Mouse (Mus musculus) cerebellum, postnatal 10 days (tissue): Measurements from ENCODE around the gene Mtx1.

Experiments used
- DNase-seq, 2 experiments: peaks; one replicate each; pipeline ENCODE4 v3.0.0; 2021; ENCODE audit warnings: mixed read lengths in 2 of 2

Gene Mtx1

DNA sequence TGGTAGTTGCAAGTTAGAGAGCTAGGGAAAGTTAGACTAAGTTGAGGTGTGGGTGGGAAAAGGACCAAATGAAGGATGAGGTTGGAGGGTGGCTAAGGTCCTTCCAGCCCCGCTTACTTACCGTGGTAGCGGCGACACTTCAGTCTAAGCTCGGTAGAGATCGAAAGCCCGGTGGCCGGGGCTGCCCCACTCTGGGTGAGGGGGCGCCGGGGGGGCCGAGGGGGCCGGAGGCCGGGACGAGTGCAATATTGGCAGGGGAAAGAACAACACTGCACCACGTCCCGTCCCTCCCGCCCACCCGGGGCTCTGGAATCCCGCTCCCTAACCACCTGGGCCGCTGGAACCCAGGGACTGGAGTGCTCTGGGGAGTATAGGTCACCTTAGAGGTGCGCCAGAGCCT, at the start of gene Mtx1:
Mtx1 (minus strand) TSS at position 189 of the 400 bp plus-strand sequence.
- DNase-seq = no peak

DNA sequence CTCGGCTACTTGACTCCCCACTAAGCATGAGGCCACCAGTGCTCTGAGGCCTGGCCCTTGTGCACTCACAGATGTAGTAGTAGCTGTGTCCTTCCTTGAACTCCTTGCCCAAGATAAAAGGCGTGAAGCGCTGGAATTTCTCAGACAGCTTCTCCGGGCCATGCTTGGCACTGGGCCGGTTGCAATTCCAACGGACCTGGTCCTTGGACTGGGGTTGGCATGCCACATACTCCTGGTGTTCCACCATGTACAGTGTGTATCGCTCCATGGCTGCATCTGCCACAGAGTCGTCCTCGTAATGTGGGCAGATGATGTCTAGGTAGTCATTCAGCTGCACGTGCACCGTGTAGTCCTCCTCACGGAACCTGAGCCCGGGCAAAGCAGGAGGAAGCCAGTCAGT, 49.2 kb upstream of the Mtx1 start:
- DNase-seq = no peak

DNA sequence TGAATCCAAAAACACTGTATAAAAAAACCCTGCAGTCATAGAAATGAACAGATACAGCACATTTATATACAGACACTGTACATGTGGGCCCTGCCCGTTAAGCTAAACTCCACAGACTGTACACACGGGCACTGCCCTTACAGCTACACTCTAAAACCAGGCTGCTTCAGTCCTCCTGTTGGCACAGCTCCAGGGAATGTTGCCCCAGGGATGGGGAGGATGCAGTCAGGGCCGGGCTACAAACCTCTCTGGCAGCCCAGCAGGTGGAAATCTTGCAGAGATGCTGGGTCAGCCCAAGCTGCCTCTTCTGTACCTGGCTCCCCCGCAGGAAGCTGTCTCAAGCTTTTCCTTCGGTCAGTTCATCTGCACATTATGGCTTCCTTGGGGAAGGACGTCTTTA, 44.9 kb upstream of the Mtx1 start:
- peak; percentile 62 to 65 for DNase-seq

DNA sequence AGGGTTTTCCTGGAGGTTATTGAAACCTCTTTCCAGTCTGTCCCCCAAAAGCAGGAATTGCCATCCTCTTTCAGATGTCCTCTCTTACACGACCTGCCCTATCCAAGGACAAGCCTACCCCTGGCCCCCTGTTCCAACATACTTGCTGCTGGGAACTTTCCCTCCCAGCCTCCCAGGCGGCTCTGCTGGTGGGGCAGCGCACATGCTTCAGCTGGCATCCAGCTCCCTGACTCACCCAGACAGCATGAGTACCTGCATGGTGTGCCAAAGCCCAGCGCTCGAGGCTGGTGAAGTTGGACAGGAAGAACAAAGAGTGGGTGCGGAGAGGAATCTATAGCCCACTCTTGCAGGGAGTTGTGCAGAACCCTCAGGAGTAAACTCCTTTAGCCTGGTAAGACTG, 44.0 kb upstream of the Mtx1 start:
- peak; percentile 69 to 70 for DNase-seq

DNA sequence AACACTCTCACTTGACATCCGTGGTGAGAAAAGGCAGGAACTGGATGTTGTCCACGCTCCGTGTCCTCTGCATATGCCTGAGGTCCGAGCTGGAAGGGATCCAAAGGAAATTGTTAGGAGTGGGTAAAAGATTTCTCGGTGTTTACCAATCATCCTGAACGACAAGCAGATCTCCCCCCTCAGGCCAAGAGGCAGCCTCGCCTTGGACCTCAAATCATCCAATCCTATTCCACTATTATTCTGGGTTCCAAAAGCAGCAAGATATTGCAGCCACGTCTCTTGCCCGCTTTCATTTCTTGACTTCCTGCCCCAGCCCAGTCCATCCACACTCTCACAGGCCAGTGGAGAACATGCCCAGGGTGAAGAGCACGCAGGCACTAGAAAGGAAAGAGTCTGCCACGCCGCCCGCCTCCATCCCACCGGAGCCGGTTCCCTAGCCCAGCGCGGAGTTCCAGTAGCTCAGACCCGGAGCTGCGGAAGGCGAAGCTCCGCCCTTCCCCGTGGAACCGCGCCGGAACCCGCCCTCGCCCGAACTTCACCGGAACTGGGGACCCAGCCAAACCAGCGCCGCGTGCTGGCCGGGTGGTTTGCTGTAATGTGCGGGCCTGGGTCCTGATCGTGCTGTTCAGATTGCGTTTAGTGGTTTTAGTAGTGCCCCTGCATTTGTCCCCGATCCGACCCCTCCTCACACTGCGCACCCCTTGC, 43.3 kb upstream of the Mtx1 start, which contains the start of gene Slc50a1:
Slc50a1 (minus strand) TSS at position 520 of the 705 bp plus-strand sequence.
- DNase-seq = peak; percentile 95 to 96

DNA sequence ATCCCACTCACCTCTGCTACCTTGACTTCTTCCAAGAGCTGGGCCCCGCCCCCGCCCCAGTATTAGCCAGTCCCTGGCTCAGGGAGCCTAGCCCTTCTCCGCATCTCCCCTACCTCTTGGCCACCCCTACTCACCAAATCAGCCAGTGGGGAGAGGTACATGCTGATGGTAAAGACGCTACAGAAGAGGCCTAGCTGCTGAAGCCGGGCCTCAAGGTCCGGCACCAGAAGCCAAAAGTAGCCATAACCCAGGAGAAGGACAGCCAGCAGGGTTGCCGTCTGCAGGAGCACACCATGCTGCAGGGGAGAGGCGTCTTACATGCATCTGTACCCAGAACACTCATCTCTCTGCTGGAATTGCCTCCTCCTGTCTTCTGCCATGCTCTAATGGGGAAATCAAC, 42.0 kb upstream of the Mtx1 start:
- DNase-seq = no peak

DNA sequence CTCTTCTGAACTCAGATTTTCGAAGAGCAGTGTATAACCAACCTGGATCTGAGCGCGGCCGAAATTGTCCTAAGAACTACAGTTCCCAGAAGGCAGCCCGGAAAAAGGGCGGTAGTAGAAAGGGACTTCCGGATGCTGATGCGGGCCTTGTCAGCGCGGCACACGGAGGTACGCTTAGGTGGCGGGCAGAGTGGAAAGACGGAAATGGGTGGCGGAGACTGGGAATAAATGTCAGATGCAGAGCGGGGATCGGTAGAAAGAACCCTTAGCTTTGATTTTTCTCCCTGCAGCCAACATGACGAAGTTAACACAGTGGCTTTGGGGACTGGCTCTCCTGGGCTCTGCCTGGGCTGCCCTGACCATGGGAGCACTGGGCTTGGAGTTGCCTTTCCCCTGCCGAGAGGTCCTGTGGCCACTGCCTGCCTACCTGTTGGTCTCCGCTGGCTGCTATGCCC, 39.6 kb upstream of the Mtx1 start:
- peak; percentile 86 for DNase-seq

DNA sequence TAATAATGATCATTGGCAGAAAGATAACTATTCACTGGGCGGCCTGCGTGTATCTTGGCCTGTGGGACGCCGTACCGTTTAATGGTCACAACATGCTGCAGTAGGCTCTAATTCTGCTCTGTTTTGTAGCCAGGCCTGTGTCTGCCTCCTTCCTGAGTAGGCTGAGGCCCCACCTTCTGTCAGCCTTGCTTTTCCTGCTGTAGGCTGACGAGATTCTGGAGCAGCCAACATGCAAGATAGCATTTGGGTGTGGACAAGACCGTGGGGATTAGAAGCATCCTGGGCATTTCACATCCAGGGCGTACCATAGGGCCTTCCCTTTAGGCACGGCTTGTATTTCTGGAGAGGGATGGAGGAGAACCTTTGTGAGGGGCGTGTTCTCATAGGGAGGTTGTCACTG, 35.5 kb upstream of the Mtx1 start:
- DNase-seq = no peak

DNA sequence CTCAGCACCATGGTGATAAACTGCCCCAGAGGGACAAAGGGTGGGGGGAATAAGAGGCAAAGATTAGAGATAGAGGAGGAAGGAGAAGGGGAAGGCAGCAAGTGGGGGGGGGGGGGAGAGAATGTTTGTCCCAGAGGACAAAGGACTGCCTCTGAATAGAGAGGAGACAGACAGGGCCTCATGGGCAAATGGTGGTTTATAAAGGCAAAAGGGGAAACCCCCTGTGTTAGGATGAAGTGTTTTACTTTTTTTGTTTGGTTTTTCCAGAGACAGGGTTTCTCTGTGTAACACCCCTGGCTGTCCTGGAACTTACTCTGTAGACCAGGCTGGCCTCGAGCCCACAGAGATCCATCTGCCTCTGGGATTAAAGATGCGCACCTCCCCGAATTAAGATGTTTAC, 33.3 kb upstream of the Mtx1 start:
- no peak for DNase-seq

DNA sequence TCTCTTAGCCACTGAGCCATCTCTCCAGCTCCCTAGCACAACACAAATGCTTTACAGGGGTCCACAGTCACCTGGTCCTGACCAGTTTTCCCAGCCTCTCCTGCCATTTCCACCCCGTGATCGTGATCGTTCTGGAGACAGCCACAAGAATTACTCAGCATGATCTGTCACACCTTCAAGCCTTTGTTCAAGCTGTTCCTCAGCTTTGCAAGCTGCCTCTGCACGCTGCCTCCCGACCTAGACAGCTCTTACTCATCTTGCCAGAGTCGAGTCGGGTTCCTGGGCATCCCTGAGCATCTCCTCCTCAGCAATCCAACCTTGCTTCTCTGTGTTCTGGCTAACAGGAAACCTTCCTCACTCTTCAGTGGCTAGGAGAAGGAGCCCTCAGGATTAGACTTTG, 32.2 kb upstream of the Mtx1 start, which contains the start of gene Dpm3:
Dpm3 (plus strand) TSS at position 283 of the 400 bp plus-strand sequence.
- DNase-seq = no peak

DNA sequence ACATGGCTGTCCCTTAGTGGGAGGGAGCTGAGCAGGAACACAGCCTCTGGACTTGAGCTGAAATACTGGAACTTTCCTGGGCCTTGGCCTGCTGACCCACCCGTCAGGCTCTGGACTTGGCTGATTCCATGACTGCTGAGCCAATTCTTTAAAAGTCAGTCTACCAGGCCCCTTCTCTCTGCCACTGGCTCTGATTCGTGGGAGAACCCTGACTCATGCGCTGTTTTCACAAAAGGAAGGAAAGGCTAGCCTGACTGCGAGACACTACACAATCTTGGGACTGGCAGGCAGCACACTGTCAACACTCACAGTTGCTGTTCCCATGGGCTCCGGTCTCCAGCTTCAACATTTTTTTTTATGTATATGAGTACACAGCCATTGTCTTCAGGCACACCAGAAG, 29.3 kb upstream of the Mtx1 start:
- DNase-seq = no peak

DNA sequence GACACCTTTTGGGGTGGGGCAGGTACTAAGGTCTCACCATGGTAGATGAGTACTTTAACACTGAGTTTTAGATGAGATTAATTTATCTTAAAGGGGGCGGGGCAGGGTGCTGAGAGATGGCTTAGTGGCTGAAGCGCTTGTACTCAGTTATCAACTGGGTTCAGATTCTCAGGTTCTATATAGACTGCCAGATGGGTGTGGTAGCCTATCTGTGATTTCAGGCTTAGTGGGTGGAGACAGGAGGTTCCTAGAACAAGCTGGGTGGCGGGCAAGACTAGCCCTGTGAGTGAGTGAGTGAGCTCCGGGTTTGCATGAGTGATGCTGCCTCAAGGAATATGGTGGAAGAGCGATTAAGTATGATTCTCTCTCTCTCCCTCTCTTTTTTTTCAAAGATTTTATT, 28.1 kb upstream of the Mtx1 start:
- DNase-seq = no peak

DNA sequence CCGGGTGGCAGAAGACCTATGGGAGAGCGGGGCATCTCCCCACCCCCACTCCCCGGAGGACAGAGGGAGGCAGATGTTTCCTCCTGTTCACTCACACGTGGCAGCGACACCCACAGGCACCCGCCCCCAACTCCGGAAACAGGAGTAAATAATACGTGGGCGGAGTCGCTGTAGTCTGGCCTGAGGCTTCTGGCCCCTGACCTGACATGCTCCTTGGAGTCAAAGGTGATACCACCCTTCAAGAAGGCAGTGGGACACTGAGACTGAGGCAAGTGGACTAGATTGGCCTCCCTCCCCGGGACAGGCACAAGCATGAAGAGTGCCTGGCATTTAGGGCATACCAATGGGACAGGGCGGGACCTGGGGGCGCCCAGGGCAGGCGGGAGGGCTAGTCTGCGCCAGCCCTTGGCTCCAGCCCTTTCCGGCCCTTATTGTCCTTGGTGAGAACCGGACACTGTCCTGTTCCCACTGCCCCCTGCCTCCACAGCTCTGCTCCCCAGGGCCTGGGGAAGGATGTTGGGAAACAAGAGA, 24.5 kb upstream of the Mtx1 start:
- peak in 1 of 2 experiments; percentile 37 for DNase-seq

DNA sequence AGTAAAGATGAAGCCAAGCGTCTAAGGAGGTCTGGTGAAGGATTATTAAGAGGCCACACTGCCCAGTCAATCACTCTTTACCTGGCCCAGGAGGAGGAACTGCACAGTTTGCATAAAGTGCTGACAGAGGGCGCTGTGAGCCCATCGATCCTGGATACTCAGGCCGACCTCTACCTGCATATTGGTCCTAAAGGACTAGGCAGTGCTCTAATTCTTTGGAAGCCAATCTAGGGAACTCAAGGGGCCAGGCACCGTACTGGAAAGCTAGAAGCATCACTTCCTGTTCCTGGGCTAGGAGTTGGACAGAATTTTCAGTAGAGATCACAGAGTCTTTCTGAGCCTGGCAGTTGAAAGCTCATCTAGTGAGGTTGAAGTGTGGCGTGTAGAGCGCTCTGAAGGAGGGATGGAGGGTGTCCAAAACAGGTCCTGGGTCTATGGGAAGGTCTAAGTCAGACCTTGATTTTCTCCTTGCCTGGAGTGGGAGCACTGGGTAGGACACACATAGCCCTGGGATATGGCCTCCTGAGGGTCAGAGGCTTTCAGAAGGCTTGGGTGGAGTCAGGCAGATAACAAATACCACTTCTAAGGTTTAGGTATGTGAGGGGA, 23.6 kb upstream of the Mtx1 start:
- DNase-seq = peak; percentile 83 to 88

DNA sequence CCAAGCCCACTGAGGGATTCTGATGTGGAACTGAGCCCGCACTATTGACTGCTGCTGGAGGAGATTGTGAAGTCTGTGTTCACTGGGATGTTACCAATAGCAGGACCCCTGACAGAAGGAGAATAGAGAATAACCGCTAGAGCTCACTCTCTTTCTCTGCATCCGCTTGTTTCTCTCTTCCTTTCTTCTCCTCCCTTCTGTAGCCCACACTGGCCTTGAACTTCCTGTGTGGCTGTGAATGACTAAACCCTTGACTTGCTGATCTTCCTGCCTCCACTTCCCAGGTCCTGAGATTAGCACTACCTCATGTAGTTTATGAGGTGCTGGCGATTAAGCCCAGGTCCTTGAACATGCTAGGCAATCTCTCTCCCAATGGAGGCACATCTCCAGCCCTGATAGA, 20.6 kb upstream of the Mtx1 start:
- DNase-seq = no peak

DNA sequence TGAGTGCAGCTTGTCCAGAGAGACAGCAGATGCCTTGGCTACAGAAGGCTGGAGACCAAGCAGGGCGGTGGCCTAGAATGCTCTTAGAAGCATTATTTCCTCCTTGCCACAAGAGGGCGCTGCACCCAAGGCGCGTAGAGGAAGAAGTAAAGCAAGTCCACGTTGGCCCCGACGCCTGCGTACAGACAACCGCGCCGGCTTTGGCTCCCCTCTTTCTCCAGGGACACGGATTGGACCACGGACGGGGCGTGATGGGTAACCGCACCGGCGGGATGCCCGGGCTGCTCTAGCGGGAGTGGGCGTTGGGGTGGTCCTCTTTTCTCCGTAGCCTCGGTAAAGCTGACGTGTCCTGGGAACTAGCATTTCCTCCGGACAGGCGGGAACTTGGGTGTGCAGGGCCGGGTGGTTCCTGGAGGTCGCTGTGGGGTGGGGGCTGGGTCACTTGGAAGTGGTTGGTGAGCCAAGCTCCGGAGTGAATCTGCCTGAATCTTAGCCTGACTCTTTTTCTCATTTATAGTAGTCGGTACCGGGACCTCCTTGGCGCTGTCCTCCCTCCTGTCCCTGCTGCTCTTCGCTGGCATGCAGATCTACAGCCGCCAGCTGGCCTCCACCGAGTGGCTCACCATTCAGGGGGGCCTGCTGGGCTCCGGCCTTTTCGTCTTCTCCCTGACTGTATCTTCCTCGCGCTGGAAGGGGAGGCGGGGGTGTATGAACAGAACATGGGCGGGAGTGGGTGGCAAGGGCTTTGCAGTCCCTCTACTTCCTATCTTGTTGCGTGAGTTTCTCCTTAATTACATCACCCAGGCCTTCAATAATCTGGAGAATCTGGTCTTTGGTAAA, 19.6 kb upstream of the Mtx1 start, which contains the start of gene Trim46:
Trim46 (minus strand) TSS at position 49 of the 840 bp plus-strand sequence.
- DNase-seq = peak; percentile 97

DNA sequence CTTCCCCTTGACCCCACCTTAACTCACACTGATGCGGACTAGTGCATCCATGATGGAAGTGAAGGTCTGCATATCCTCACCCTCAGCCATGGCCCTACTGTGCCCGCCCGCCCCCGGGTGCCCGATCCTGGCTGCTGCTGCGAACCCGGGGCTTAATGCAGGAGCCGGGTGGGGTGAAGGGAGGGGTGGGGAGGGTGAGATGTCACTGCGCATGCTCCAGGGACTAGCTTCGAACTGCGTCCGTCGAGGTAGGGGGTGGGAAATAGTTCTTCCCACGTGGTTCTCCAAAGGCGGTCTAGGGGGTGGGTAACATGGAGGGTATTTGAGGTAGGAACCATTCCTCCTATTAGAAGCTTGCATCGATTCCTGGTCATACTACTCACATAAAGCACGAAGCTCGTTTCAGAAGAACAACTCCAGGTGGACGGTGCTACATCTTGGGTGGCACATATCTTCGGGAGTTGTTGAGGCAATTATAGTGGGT, 18.8 kb upstream of the Mtx1 start, which contains the start of gene Krtcap2:
Krtcap2 (plus strand) TSS at position 279 of the 484 bp plus-strand sequence.
- peak; percentile 89 to 90 for DNase-seq

DNA sequence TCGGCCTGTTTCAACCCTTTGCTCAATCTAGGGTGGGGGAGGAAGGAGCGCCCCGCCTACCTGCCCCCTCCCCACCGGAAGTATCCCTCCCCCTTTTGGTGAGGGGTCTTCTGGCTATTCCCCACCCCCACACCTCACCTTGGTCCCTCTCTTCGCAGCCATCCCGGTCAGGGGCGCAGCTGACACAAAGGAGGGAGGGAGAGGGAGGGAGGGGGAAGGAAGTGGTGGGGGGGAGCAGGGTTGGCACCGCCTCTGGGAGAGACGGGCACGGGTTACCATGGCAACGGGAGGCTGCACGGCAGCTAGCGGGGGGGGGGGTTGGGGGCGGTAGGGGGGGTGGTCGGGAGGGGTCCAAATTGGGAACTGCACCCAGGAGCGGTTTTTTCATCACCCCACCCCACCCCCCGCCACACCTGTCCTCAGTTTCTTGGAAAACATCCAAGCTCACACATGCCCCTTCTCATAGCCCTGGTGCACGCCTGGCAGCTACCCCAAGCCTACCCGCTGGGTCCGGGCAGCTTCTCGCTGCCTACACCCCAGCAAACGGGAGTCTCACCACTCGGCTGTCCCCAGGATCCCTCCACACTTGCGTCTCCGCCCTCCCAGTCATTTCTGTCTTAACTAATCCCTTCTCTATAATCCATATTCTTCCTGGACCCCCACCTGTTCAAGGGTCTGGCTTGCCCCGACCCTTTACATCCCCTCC, 18.2 kb upstream of the Mtx1 start:
- peak; percentile 97 for DNase-seq

DNA sequence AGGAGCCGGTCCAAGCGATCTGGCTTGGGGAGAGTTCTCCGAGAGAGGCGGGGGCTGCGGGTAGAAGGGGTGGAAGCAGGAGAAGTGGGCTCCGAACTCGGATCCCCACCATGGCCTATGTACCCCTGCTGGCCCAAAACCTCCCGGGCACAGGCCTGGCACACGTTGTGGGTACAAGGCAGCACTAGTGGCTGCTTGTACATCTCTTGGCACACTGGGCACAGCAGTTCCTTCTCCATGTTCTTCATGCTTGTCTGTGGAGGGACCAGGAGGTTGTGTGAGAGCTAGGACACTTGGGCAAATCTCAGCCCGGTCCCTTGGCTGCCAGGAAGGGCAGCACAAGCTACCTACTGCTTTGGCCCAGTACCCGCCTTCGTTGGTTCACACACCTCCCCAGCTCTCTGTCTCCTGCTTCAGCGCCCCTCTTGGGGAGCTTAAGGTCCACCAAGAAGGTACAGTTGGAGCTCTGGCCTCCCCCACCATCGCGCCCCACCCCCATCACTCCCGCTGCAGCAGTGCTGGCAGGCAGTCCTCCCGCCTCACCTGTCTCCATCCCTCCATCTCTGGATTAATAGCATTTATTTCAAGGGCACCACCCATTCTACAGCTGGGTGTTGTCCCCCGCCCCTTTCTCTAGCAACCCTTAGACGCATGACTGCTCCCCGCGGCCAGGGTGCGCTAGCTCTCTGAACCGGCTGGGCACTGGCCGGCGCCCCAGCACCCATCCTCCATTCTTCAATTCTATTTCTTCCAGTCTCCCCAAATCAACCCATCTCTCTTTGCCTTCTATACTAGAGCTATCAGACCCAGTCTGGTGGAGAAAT, 17.5 kb upstream of the Mtx1 start:
- peak; percentile 81 to 84 for DNase-seq

DNA sequence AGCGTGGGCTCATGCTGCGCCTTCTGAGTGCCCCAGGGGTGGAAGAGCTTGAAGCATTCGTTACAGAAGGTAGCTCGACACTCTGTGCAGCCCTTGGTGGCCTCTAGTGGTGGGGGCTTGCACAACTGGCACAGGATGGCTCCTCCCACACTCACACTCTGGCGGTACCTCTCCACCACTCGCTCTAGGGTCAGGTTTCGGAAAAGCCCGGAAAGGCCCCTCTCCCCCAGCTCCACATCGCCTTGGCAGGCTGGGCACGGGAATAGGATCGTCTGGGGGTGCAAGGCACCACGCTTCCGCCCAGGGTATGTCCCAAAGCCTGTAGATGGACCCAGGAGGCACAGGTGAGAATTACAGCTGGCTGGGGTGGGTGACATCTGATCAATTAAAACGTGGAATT, 16.7 kb upstream of the Mtx1 start:
- peak; percentile 67 to 69 for DNase-seq

DNA sequence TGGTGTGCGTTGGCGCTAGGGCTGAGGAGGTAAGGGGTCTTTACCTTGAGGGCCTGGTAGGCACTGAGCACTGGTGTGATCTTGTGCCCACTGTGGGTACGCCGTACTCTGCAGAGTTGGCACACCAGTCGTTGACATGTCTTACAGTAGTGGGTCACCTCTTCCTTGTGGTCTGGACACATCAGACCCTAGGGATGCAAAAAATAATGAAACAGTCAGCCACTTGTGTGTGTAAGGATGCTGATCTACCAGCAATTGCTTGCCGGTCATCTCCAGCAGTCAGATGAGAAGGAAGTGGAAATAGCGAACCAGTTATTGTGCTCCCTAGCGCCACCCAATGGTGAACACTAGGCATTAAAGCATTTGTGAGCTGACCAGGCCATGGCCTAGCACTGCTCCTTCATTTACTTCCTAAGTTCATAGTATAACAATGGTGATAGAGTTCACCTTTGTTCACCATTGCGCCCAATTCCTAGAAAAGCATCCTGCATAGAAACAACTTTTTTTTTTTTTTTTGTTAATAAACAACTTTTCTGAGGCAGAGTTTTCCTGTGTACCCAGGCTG, 15.5 kb upstream of the Mtx1 start:
- peak; percentile 83 to 91 for DNase-seq
